Mouse (Mus musculus) myocyte (in vitro differentiated cells): Measurements from ENCODE around the gene Ranbp9.

Experiments
- E2F4 ChIP-seq: IDR thresholded peaks from one replicate; pipeline ENCODE4 v1.6.1; 2011; ENCODE audit warnings: mild to moderate bottlenecking, control low read depth, moderate library complexity; ENCODE audit not compliant: insufficient read depth
- MAX ChIP-seq: IDR thresholded peaks from one replicate; pipeline ENCODE4 v1.6.1; 2011; ENCODE audit warnings: low read depth, mild to moderate bottlenecking, control low read depth
- MYOD1 ChIP-seq, 3 experiments: IDR thresholded peaks; one replicate each; pipeline ENCODE4 v1.6.1; 2011; ENCODE audit warnings: control low read depth in 2 of 3, low read depth in 2 of 3, mild to moderate bottlenecking in 2 of 3, moderate library complexity in 1 of 3; ENCODE audit not compliant: insufficient read length in 2 of 3, control insufficient read depth in 1 of 3
- MYOG ChIP-seq, 3 experiments: IDR thresholded peaks; one replicate each; pipeline ENCODE4 v1.6.1; 2011; ENCODE audit warnings: control low read depth in 2 of 3, low read depth in 2 of 3, mild to moderate bottlenecking in 2 of 3; ENCODE audit not compliant: insufficient read length in 2 of 3, control insufficient read depth in 1 of 3, insufficient read depth in 1 of 3
- POLR2A ChIP-seq: IDR thresholded peaks from one replicate; pipeline ENCODE4 v1.6.1; 2011; ENCODE audit warnings: low read depth, mild to moderate bottlenecking, control low read depth, moderate library complexity; ENCODE audit not compliant: insufficient read length
- POLR2AphosphoS2 ChIP-seq: IDR thresholded peaks from one replicate; pipeline ENCODE4 v1.6.1; 2011; ENCODE audit warnings: low read depth, control low read depth; ENCODE audit not compliant: insufficient read length
- SRF ChIP-seq: IDR thresholded peaks from one replicate; pipeline ENCODE4 v1.6.1; 2011; ENCODE audit warnings: low read depth; ENCODE audit not compliant: control insufficient read depth, insufficient read length
- TCF12 ChIP-seq: IDR thresholded peaks from one replicate; pipeline ENCODE4 v1.6.1; 2011; ENCODE audit warnings: mild to moderate bottlenecking, control low read depth; ENCODE audit not compliant: poor library complexity, insufficient read depth, severe bottlenecking
- USF1 ChIP-seq: IDR thresholded peaks from one replicate; pipeline ENCODE4 v1.6.1; 2011; ENCODE audit warnings: low read depth, mild to moderate bottlenecking, control low read depth, moderate library complexity

DNA sequence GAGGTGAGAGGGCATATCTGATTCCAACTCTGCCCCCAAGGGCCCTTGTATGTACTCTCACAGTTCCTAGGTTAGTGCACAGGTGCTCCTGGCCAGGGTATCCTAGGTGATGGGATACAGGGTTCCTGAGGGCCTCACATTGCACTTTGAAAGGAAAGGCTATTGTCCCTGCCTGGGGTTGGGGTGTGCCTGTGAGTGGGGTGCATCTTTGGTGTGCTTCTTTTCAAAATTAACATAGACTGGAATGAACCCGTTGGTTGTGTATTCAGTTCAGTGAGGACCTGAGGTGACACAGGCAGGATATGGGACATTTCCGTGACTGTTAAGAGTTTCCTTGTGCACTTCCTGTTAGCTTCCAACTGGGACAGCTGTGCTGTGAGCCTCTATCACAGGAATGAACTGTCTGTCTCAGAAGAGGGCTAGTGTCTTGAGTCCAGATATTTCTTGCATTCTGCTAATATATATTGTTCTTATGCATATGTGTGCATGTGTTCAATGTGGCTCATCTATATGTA lies 106.1 kb downstream of the Ranbp9 start:
- TF ChIP-seq MAX = no peak
- no peak for TF ChIP-seq POLR2A
- no peak for TF ChIP-seq USF1
- TF ChIP-seq SRF = no peak
- no peak for TF ChIP-seq TCF12
- TF ChIP-seq E2F4 = no peak
- no peak for TF ChIP-seq POLR2AphosphoS2
- no peak for TF ChIP-seq MYOD1 (IDR thresholded peaks at IDR 0.05; ENCODE audit: control insufficient read depth in 1 of 3, insufficient read length in 2 of 3, low read depth in 2 of 3)
- TF ChIP-seq MYOG (IDR thresholded peaks at IDR 0.05; ENCODE audit: control insufficient read depth in 1 of 3, insufficient read depth in 1 of 3, insufficient read length in 2 of 3, low read depth in 2 of 3) = no peak
